Mouse (Mus musculus) kidney, embryonic 14.5 days (tissue): ENCODE results near the gene Kif26b. TPM values are rescaled to one million over a fixed set of nuclear protein-coding genes. Genes with fewer than 3 reads are reported as not detected.

Experiments used
- ATAC-seq: fragments of 200-750 bp; cut with Nextera tagmentation; 2 replicates; pipeline ENCODE4 v1.8.0; 2017; ENCODE audit warnings: moderate number of reproducible peaks, mild to moderate bottlenecking, moderate TSS enrichment, moderate library complexity; ENCODE audit not compliant: low FRiP score, low TSS enrichment
- H3K27ac ChIP-seq: fragments of 300-500 bp; sonication (generic); 2 replicates; pipeline ENCODE4 v1.5.1; 2014; ENCODE audit warnings: low read depth, mild to moderate bottlenecking, low read length, moderate library complexity, mixed read lengths
- H3K27me3 ChIP-seq: fragments of 300-500 bp; sonication (generic); 2 replicates; pipeline ENCODE4 v1.6.1; 2014; ENCODE audit warnings: mild to moderate bottlenecking, low read length; ENCODE audit not compliant: control insufficient read depth, insufficient read depth
- H3K36me3 ChIP-seq: fragments of 300-500 bp; sonication (generic); 2 replicates; pipeline ENCODE4 v1.6.1; 2014; ENCODE audit warnings: low read length, mixed read lengths; ENCODE audit not compliant: control insufficient read depth, insufficient read depth
- H3K4me1 ChIP-seq: fragments of 300-500 bp; sonication (generic); 2 replicates; pipeline ENCODE4 v1.6.1; 2014; ENCODE audit warnings: low read length, mixed read lengths; ENCODE audit not compliant: control insufficient read depth, insufficient read depth
- H3K4me2 ChIP-seq: fragments of 300-500 bp; sonication (generic); replicated peaks from 2 replicates; pipeline ENCODE4 v1.6.1; 2014; ENCODE audit warnings: low read depth, mild to moderate bottlenecking, low read length
- H3K4me3 ChIP-seq: fragments of 300-500 bp; sonication (generic); 2 replicates; pipeline ENCODE4 v1.5.1; 2014; ENCODE audit warnings: mild to moderate bottlenecking, low read length
- H3K9ac ChIP-seq: fragments of 300-500 bp; sonication (generic); 2 replicates; pipeline ENCODE4 v1.6.1; 2014; ENCODE audit warnings: low read depth, mild to moderate bottlenecking, low read length, moderate library complexity
- H3K9me3 ChIP-seq: fragments of 300-500 bp; sonication (generic); 2 replicates; pipeline ENCODE4 v1.6.1; 2016; ENCODE audit warnings: low read length; ENCODE audit not compliant: control insufficient read depth
- WGBS: fragments of 180-500 bp; shearing (Covaris S2); extraction: QIAGEN DNeasy Blood & Tissue Kit; methylation state at CpG from one replicate; pipeline ENCODE4 v1.1.7; 2014; 5-methylcytosine and 5-hydroxymethylcytosine counted together
- polyA plus RNA-seq: library from polyadenylated mRNA; unstranded; fragments of >200 nt; fragmentation: Nextera tagmentation; extraction: Ambion mirVana; gene quantifications from 2 replicates; pipeline ENCODE4 v1.2.1, GENCODE M21; 2014

Gene Kif26b
- polyA plus RNA-seq, 1 experiment from 2014 or later = 22.9 TPM

DNA sequence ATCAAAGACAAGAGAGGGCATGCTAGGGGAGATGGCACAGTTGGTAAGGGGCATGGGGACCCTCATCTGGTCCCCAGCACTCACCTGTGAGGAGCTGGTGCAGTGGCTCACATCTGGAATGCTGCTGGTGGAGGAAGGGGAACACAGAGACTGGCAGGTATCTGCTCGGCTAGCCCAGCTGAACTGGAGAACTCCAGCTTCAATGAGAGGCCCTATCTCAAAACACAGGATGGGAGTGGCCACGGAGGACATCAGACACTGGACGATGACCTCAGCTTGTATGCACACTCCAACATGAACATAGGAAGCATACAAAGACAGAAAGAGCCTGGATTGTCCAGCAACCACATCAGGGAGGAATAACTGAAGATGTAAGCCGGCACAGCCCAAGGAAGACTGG is 240.1 kb downstream of the Kif26b start:
- H3K27ac ChIP-seq = no peak overlapping the region
- ATAC-seq = no peak
- 85% methylated on average over 4 of the region's 4 CpGs for WGBS
- no peaks in the 10 kb centered on the region for H3K4me1 ChIP-seq
- no peak overlapping the region for H3K4me3 ChIP-seq
- H3K9me3 ChIP-seq = no peaks in the 10 kb centered on the region
- 0 out of 2 replicates have a peak, but pooled peaks cover 3% of the 10 kb centered on the region for H3K36me3 ChIP-seq
- H3K9ac ChIP-seq = no peak overlapping the region
- H3K4me2 ChIP-seq = no peak overlapping the region
- no peaks in the 10 kb centered on the region for H3K27me3 ChIP-seq

DNA sequence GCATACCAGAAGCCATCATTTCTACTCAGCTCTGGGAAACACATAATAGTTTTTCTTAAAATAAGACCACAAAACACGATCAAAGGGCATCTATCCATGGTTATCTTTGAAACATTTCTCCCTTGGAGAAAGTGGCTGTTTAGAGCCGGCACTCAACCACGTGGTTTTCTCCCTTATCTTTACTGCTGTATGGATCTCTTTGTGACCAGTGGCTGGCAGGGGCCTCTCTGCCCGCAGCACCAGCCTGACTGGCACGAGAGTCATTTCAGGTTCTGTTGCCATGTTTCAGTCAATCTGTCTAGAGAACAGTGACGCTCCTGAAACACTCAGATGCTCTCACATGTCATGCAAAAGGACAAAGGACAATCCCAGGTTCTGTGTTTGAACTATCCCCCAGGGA is 241.1 kb downstream of the Kif26b start:
- no peak overlapping the region for H3K9ac ChIP-seq
- H3K4me1 ChIP-seq = no peaks in the 10 kb centered on the region
- ATAC-seq = no peak
- no peak overlapping the region for H3K4me2 ChIP-seq
- no peaks in the 10 kb centered on the region for H3K27me3 ChIP-seq
- H3K36me3 ChIP-seq = 0 out of 2 replicates have a peak, but pooled peaks cover 3% of the 10 kb centered on the region
- no peaks in the 10 kb centered on the region for H3K9me3 ChIP-seq
- 84% methylated on average over 6 of the region's 6 CpGs for WGBS
- H3K27ac ChIP-seq = no peak overlapping the region
- H3K4me3 ChIP-seq = no peak overlapping the region

DNA sequence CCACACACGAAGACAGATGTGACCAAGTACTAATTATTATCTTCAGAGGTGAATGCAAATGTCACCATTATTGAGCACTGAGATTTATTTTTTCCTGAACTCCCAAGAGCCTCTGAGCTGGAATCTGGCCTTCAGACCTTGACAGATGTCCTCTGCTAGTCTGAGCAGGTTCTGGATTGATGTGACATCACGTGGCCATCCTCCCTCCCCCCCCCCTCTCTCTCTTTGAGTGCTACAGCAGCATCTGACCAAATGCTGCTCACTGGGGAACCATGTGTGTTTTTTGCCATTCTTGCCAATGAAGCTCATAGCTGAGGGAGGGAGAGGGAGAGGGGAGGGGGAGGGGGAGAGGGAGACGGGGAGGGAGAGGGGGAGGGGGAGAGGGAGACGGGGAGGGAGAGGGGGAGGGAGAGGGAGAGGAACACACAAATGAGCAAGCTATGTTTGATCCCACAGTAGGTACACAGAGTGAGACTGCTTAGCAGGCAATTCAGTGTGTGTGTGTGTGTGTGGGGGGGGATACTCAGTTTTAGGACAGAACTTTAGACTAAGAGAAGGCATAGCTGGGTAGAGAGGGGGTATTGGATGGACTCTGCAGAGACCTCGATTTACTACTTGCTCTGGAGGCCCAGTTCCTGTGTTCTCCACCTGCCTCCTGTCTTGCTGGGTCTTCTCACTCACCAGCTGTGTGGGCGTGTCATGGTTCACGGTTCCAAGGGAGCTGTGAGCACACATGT is 241.9 kb downstream of the Kif26b start:
- Histone ChIP-seq H3K27me3 (no peaks in the 10 kb centered on the region), H3K27ac (no peak overlapping the region), H3K4me1 (no peaks in the 10 kb centered on the region), H3K4me2 (no peak overlapping the region), H3K9ac (no peak overlapping the region), H3K9me3 (no peaks in the 10 kb centered on the region), H3K4me3 (no peak overlapping the region), H3K36me3 (0 out of 2 replicates have a peak, but pooled peaks cover 3% of the 10 kb centered on the region)
- ATAC-seq = no peak
- WGBS = 61% methylated on average over 5 of the region's 7 CpGs

DNA sequence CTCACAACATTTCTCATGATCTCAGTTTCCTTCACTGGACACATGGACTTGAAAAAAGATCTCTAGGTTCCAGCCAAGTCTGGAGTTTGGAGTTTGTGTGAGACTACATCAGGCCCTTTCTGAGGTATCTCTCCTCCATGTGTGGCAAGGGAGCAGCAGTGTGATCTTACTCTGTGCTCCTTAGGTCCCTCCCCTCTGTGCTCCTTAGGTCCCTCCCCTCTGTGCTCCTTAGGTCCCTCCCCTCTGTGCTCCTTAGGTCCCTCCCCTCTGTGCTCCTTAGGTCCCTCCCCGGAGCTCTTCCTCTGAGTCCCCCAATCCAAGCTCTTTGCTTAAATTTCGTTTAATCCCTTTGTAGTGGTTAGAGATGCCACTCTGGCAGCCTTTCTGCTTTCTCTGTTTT is 250.8 kb downstream of the Kif26b start:
- Histone ChIP-seq H3K36me3 (no peaks in the 10 kb centered on the region), H3K4me3 (no peak overlapping the region), H3K9ac (no peak overlapping the region), H3K27me3 (no peaks in the 10 kb centered on the region), H3K27ac (no peak overlapping the region), H3K4me1 (no peaks in the 10 kb centered on the region), H3K4me2 (no peak overlapping the region), H3K9me3 (no peaks in the 10 kb centered on the region)
- WGBS = 27% methylated on average over 2 of the region's 2 CpGs
- no peak for ATAC-seq

DNA sequence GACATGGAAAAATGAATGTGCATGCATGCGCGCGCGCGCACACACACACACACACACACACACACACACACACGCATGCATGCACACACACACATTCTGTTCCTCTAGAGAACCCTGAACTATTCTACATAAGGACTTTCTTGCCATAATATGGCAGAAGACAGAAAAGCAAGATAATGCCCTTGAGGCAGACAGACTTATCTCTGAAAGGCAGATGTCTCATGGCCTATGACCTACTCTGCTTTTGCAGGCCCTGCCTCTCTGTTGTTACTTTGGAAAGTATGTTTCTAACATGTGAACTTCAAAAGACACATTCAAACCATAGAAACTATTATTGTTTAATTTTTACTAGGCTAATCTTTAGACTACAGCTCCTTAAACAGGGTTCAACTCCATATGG is 255.1 kb downstream of the Kif26b start:
- H3K27ac ChIP-seq = no peak overlapping the region
- WGBS = 98% methylated on average over 6 of the region's 6 CpGs
- H3K4me2 ChIP-seq = no peak overlapping the region
- no peak for ATAC-seq
- H3K9me3 ChIP-seq = no peaks in the 10 kb centered on the region
- no peaks in the 10 kb centered on the region for H3K4me1 ChIP-seq
- H3K36me3 ChIP-seq = no peaks in the 10 kb centered on the region
- H3K9ac ChIP-seq = no peak overlapping the region
- no peaks in the 10 kb centered on the region for H3K27me3 ChIP-seq
- H3K4me3 ChIP-seq = no peak overlapping the region

DNA sequence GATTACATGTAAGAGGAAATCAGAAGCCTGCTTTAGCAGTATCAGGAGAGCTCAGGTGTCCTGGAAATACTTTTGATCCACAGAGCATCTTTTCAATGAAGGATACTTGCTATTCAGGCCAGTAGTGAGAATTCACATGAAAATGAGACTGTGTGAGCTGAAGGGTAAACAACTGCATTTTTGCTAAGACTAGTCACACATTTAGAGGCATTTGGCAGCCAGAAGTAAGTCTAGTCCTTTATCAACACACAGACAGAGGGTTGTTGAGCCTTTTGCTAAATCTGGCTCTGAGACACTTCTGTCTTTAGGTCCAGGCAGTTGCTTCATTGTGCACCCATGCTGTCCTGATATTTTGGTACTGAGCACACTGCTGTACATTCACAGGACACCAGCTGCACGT is 262.3 kb downstream of the Kif26b start:
- no peaks in the 10 kb centered on the region for H3K36me3 ChIP-seq
- no peak for ATAC-seq
- H3K27me3 ChIP-seq = no peaks in the 10 kb centered on the region
- H3K4me2 ChIP-seq = no peak overlapping the region
- no peaks in the 10 kb centered on the region for H3K4me1 ChIP-seq
- no peak overlapping the region for H3K9ac ChIP-seq
- H3K9me3 ChIP-seq = no peaks in the 10 kb centered on the region
- no peak overlapping the region for H3K27ac ChIP-seq
- no peak overlapping the region for H3K4me3 ChIP-seq
- 41% methylated on average over 1 of the region's 1 CpGs for WGBS

DNA sequence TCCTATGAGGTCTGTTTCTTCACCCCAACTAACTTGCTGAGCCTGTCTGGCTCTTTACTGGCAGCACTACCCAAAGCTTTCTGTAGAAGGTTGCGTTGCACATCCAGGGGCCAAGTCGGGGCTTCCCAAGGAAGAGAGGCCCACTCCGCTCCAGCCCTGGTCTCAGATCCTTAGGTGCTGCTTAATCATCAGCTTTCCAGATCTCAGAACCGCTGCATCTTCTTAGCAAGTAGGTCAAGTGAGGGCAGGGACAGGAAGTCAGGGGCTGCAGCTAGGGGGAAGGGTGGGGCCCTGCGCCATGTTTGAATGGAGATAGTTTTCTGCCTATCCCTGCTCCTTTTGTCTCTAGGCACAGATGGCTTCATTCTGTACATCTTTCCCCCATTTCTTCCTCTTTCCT is 263.8 kb downstream of the Kif26b start:
- Histone ChIP-seq H3K27me3 (no peaks in the 10 kb centered on the region), H3K9ac (no peak overlapping the region), H3K9me3 (no peaks in the 10 kb centered on the region), H3K4me2 (no peak overlapping the region), H3K27ac (no peak overlapping the region), H3K4me3 (no peak overlapping the region), H3K4me1 (no peaks in the 10 kb centered on the region), H3K36me3 (no peaks in the 10 kb centered on the region)
- no peak for ATAC-seq
- 92% methylated on average over 5 of the region's 5 CpGs for WGBS

DNA sequence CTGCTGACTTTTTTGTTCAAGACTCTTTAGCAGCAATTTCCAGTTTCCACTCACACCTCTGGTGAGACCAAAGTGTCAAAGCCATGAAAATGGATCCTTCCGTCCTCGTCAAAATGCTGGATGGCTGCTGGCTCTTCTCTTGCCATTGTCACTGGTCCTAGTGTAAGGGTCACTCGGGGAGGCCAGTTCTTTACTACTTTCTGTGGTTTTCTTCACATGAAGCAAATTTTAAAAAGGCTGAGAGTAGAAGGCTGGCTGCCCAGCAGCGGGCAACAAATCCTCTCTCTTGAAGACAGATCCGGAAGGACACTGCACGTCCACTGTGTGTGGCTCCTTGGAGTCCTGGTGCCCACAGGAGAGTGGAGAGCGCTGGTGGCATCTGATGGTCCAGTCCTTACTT is 265.9 kb downstream of the Kif26b start:
- WGBS = 80% methylated on average over 7 of the region's 7 CpGs
- no peak overlapping the region for H3K4me2 ChIP-seq
- H3K27me3 ChIP-seq = no peaks in the 10 kb centered on the region
- no peak overlapping the region for H3K27ac ChIP-seq
- no peak for ATAC-seq
- no peaks in the 10 kb centered on the region for H3K9me3 ChIP-seq
- no peak overlapping the region for H3K9ac ChIP-seq
- H3K4me3 ChIP-seq = no peak overlapping the region
- H3K36me3 ChIP-seq = no peaks in the 10 kb centered on the region
- H3K4me1 ChIP-seq = 0 out of 2 replicates have a peak, but pooled peaks cover 3% of the 10 kb centered on the region

DNA sequence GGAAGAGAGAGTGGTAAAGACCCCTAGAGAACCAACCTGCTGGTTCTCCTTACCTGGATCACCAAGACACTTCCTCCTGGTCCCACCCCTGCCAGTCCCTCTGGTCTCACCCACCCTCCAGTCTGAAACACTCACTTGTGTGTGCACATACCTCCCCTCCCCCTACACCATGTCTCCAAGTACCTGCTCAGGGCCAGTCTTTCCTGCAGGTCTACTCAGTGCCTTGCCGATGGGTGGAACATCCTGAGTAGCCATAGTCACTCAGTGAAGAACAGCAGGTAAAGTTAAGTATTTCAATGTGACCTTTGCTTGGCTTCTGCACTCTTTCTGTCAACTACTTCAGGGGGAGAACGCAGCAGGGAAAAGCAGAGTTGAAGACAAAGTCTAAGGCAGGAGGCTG is 268.5 kb downstream of the Kif26b start:
- Histone ChIP-seq H3K27me3 (no peaks in the 10 kb centered on the region), H3K4me2 (no peak overlapping the region), H3K9ac (no peak overlapping the region), H3K9me3 (no peaks in the 10 kb centered on the region), H3K4me3 (no peak overlapping the region), H3K4me1 (0 out of 2 replicates have a peak, but pooled peaks cover 3% of the 10 kb centered on the region), H3K36me3 (no peaks in the 10 kb centered on the region), H3K27ac (no peak overlapping the region)
- ATAC-seq = no peak
- 87% methylated on average over 2 of the region's 2 CpGs for WGBS
